ENCODE assay signal across 22 mouse cellular contexts in genomic region chr7:113707596-113707995, GRCm38 (mm10). TPM values are rescaled to one million over a fixed set of nuclear protein-coding genes. Genes with fewer than 3 reads are reported as not detected.
DNase-seq lines count a peak whose midpoint lies in the region; ATAC-seq and TF ChIP-seq lines count a peak whose summit lies in the region.
"Had no signal": no experiment of that assay in that cellular context is flagged by ENCODE, and none has a peak within 500 bp of the region (broad histone marks: within the 10 kb centered on the region; RNA-seq: fewer than 3 reads in every experiment).

No protein-coding gene starts in this region.

- H3K4me2 ChIP-seq in midbrain, embryonic 11.5 days: no peak overlapping the region
- H3K4me2 ChIP-seq in midbrain, embryonic 16.5 days (ENCODE audit: low read length): no peak overlapping the region
- H3K4me2 ChIP-seq: forebrain, embryonic 13.5 days; heart, embryonic 15.5 days; midbrain, embryonic 12.5 days; neural tube, embryonic 15.5 days had no signal

- 82% methylated on average over 2 of the region's 2 CpGs for WGBS in midbrain, embryonic 11.5 days
- 71% methylated on average over 2 of the region's 2 CpGs for WGBS in midbrain, embryonic 16.5 days

- H3K9ac ChIP-seq in midbrain, embryonic 11.5 days (ENCODE audit: low read length): no peak overlapping the region
- H3K9ac ChIP-seq in midbrain, embryonic 16.5 days (ENCODE audit: low read depth, low read length): no peak overlapping the region
- H3K9ac ChIP-seq: forebrain, embryonic 13.5 days; heart, embryonic 15.5 days; liver, postnatal 0 days; midbrain, embryonic 12.5 days; neural tube, embryonic 15.5 days had no signal

- H3K4me3 ChIP-seq in midbrain, embryonic 11.5 days (ENCODE audit: low read depth, low read length): no peak overlapping the region
- no peak overlapping the region for H3K4me3 ChIP-seq in midbrain, embryonic 16.5 days (ENCODE audit: low read depth, low read length)
- H3K4me3 ChIP-seq: erythroblast, embryonic 14.5 days; forebrain, embryonic 13.5 days; heart, embryonic 15.5 days; layer of hippocampus, adult 2 months; midbrain, embryonic 12.5 days; myocyte; neural tube, embryonic 15.5 days had no signal

- no peaks in the 10 kb centered on the region for H3K27me3 ChIP-seq in midbrain, embryonic 11.5 days (ENCODE audit: control insufficient read depth, insufficient read depth, low read length)
- no peaks in the 10 kb centered on the region for H3K27me3 ChIP-seq in midbrain, embryonic 16.5 days (ENCODE audit: control insufficient read depth, insufficient read depth, low read depth, low read length)
- H3K27me3 ChIP-seq: forebrain, embryonic 13.5 days; heart, embryonic 15.5 days; midbrain, embryonic 12.5 days; neural tube, embryonic 15.5 days had no signal

- H3K4me1 ChIP-seq in midbrain, embryonic 11.5 days (ENCODE audit: control insufficient read depth, insufficient read depth, low read length): no peaks in the 10 kb centered on the region
- no peaks in the 10 kb centered on the region for H3K4me1 ChIP-seq in midbrain, embryonic 16.5 days (ENCODE audit: control insufficient read depth, insufficient read depth, low read length)
- H3K4me1 ChIP-seq: heart, embryonic 15.5 days; neural tube, embryonic 15.5 days had no signal

- no peak for ATAC-seq in midbrain, embryonic 11.5 days (ENCODE audit: low FRiP score)
- no peak for ATAC-seq in midbrain, embryonic 16.5 days
- ATAC-seq: forebrain, embryonic 13.5 days; liver, postnatal 0 days; Patski had no signal

- no peak for TF ChIP-seq CTCF in brain, embryonic 14.5 days (IDR thresholded peaks at IDR 0.05; ENCODE audit: borderline replicate concordance, extremely low read depth, insufficient read depth, insufficient read length)

- no peaks in the 10 kb centered on the region for H3K9me3 ChIP-seq in midbrain, embryonic 11.5 days (ENCODE audit: control insufficient read depth, low read length)
- no peaks in the 10 kb centered on the region for H3K9me3 ChIP-seq in midbrain, embryonic 16.5 days (replicated peaks; ENCODE audit: control insufficient read depth, low read length, poor library complexity, severe bottlenecking)
- H3K9me3 ChIP-seq: forebrain, embryonic 13.5 days; heart, embryonic 15.5 days; midbrain, embryonic 12.5 days; neural tube, embryonic 15.5 days had no signal

- TF ChIP-seq POLR2A in brain, embryonic 14.5 days (IDR thresholded peaks at IDR 0.05; ENCODE audit: borderline replicate concordance, extremely low read depth, insufficient read depth, insufficient read length, poor library complexity, severe bottlenecking): no peak

- no peaks in the 10 kb centered on the region for H3K36me3 ChIP-seq in midbrain, embryonic 11.5 days (ENCODE audit: control insufficient read depth, insufficient read depth, low read length)
- no peaks in the 10 kb centered on the region for H3K36me3 ChIP-seq in midbrain, embryonic 16.5 days (ENCODE audit: control insufficient read depth, insufficient read depth, low read length)
- H3K36me3 ChIP-seq: heart, embryonic 15.5 days; midbrain, embryonic 12.5 days; neural tube, embryonic 15.5 days had no signal

- peak; percentile 21 for DNase-seq in midbrain, embryonic 11.5 days (ENCODE audit: low spot score, missing footprints)
- DNase-seq in brain, embryonic 14.5 days (ENCODE audit: low read depth): peak; percentile 14
- DNase-seq in cerebellum, adult 18-20 months: peak; percentile 75 to 78
- DNase-seq in cerebellum, postnatal 25 days: peak; percentile 62 to 80
- no peak for DNase-seq in thymus, postnatal 4 days
- no peak for DNase-seq in ovary, postnatal 10 days (ENCODE audit: low spot score)
- DNase-seq: adrenal gland, adult 8-10 months; gastrocnemius, postnatal 14 days; kidney, adult 11 months; liver; liver, postnatal 0 days; lung, postnatal 4 days; thymus, postnatal 25 days had no signal

- H3K27ac ChIP-seq in midbrain, embryonic 11.5 days (ENCODE audit: low read depth, low read length): no peak overlapping the region
- H3K27ac ChIP-seq in midbrain, embryonic 16.5 days (ENCODE audit: low read length): no peak overlapping the region
- H3K27ac ChIP-seq: forebrain, embryonic 13.5 days; heart, embryonic 15.5 days; layer of hippocampus, adult 2 months; midbrain, embryonic 12.5 days; neural tube, embryonic 15.5 days had no signal

RNA-seq across cellular contexts. Expression of gene Spon1, which starts 58.2 kb away (rescaled TPM):
- polyA plus RNA-seq in midbrain, embryonic 11.5 days (2014; fragmentation: Nextera tagmentation; extraction: Ambion mirVana): 61.3 and 62.3 TPM in 2 replicates
- polyA plus RNA-seq in midbrain, embryonic 16.5 days (2015; fragmentation: Nextera tagmentation; extraction: Ambion mirVana): 45.2 and 47.0 TPM in 2 replicates
- polyA plus RNA-seq in brain, embryonic 14.5 days (2012; rRNA removed): 17.4 and 43.4 TPM in 2 replicates
- polyA plus RNA-seq: erythroblast, embryonic 14.5 days had no signal

Comparison
In these comparisons a context has a peak if more than half of its experiments do, and no peak if none do; other contexts are left out.
1. DNase-seq: peak in midbrain, embryonic 11.5 days (single experiment), brain, embryonic 14.5 days (single experiment), cerebellum, adult 18-20 months (2 of 2) and cerebellum, postnatal 25 days (2 of 2); none in thymus, postnatal 4 days (single experiment) and ovary, postnatal 10 days (single experiment).